Comparison of ENCODE assay signal across 18 mouse cellular contexts in genomic region chr5:15979225-15979624, GRCm38 (mm10). TPM values are rescaled to one million over a fixed set of nuclear protein-coding genes. Genes with fewer than 3 reads are reported as not detected.
"Had no signal": no experiment of that assay in that cellular context is flagged by ENCODE, and none has a peak within 500 bp of the region (broad histone marks: within the 10 kb centered on the region; RNA-seq: fewer than 3 reads in every experiment).

No protein-coding gene starts in this region.

- DNase-seq: lung, postnatal 14 days; lung, postnatal 36 days; right cerebral cortex, postnatal 14 days; thymus, adult 2 months; thymus, postnatal 25 days; thymus, postnatal 4 days had no signal

- H3K36me3 ChIP-seq: lung, embryonic 15.5 days; midbrain, embryonic 13.5 days; midbrain, embryonic 15.5 days; neural tube, embryonic 12.5 days; stomach, embryonic 15.5 days had no signal

- H3K9ac ChIP-seq: lung, embryonic 15.5 days; midbrain, embryonic 13.5 days; midbrain, embryonic 15.5 days; neural tube, embryonic 12.5 days; stomach, embryonic 15.5 days had no signal

- H3K4me3 ChIP-seq: lung, embryonic 15.5 days; megakaryocyte, embryonic 14.5 days; midbrain, embryonic 13.5 days; midbrain, embryonic 15.5 days; neural tube, embryonic 12.5 days; stomach, embryonic 15.5 days had no signal

- ATAC-seq: lung, postnatal 0 days; midbrain, embryonic 13.5 days; midbrain, embryonic 15.5 days had no signal

- H3K27me3 ChIP-seq: lung, embryonic 15.5 days; megakaryocyte, embryonic 14.5 days; stomach, embryonic 15.5 days had no signal

- H3K9me3 ChIP-seq: lung, embryonic 15.5 days; megakaryocyte, embryonic 14.5 days; midbrain, embryonic 13.5 days; midbrain, embryonic 15.5 days; neural tube, embryonic 12.5 days; stomach, embryonic 15.5 days had no signal

- H3K27ac ChIP-seq: lung, embryonic 15.5 days; macrophage; midbrain, embryonic 13.5 days; midbrain, embryonic 15.5 days; neural tube, embryonic 12.5 days; stomach, embryonic 15.5 days; stomach, postnatal 0 days had no signal

- H3K4me1 ChIP-seq: lung, embryonic 15.5 days; megakaryocyte, embryonic 14.5 days; neural tube, embryonic 12.5 days; stomach, embryonic 15.5 days had no signal

- H3K4me2 ChIP-seq: lung, embryonic 15.5 days; midbrain, embryonic 11.5 days; midbrain, embryonic 13.5 days; midbrain, embryonic 15.5 days; neural tube, embryonic 12.5 days; stomach, embryonic 15.5 days had no signal

RNA-seq across cellular contexts. Expression of gene Cacna2d1, which starts 44.7 kb away (rescaled TPM):
- total RNA-seq: megakaryocyte progenitor cell, adult 5-6 weeks; monocyte, adult 5-6 weeks had no signal
- polyA plus RNA-seq: macrophage had no signal
